Mouse (Mus musculus): ENCODE data around the gene Myrip. TPM values are rescaled to one million over a fixed set of nuclear protein-coding genes. Genes with fewer than 3 reads are reported as not detected.

The Myrip gene
- polyA plus RNA-seq, 1 experiment from 2014 or later, result 0.07 TPM

DNA sequence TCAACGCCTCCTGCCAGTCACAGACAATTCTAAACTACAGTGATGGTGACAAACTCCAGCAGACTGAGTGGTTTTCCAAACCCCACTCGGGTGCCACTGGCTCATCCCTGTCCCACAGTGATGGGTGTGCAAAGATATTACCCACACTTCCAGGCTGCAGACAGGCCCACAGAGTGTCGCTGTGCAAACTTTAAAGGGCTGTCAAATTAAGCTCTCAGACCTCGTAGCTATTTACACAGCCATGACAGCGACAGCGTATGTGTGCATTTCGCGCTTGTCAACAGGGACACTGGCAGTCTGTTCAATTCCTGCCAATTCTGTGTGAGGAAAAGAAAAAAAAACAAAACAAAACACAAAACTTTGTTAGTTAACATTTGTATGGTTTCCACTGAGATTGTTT, 134.5 kb downstream of the Myrip start:
- ATAC-seq (ENCODE audit: insufficient number of reproducible peaks, low FRiP score, low TSS enrichment, low read depth) (no peak), DNase-seq (ENCODE audit: low spot score) (no peak)
- 74% methylated on average over 8 of the region's 8 CpGs for WGBS
- no peak overlapping the region for H3K27ac ChIP-seq (replicated peaks; ENCODE audit: low read depth, low read length)
- no peaks in the 10 kb centered on the region for H3K9me3 ChIP-seq (ENCODE audit: control insufficient read depth, low read length)
- no peaks in the 10 kb centered on the region for H3K27me3 ChIP-seq (ENCODE audit: control insufficient read depth, insufficient read depth, low read length)
- no peaks in the 10 kb centered on the region for H3K4me1 ChIP-seq (ENCODE audit: control insufficient read depth, insufficient read depth, low read length)
- no peak overlapping the region for H3K4me3 ChIP-seq (ENCODE audit: low read depth, low read length)
- H3K9ac ChIP-seq (ENCODE audit: low read length), result no peak overlapping the region
- H3K4me2 ChIP-seq (ENCODE audit: low read depth, severe bottlenecking), result no peak overlapping the region
- H3K36me3 ChIP-seq (ENCODE audit: control insufficient read depth, insufficient read depth, low read length), result no peaks in the 10 kb centered on the region

DNA sequence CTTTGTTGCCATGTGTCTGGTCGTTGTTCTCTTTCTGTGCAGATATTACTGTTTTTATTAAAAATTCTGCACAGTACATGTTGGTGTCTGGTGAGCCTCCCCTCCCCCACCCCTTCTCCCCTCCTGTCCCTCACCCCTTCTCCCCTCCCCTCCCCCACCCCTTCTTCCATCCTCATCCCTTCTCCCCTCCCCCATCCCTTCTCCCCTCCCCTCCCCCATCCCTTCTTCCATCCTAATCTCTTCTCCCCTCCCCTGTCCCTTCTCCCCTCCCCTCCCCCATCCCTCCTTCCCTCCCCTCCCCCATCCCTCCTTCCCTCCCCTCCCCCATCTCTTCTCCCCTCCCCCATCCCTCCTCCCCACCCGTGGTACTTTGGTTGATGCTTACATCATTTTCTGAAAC, 135.5 kb downstream of the Myrip start:
- Histone ChIP-seq H3K36me3 (ENCODE audit: control insufficient read depth, insufficient read depth, low read length) (no peaks in the 10 kb centered on the region), H3K27me3 (ENCODE audit: control insufficient read depth, insufficient read depth, low read length) (no peaks in the 10 kb centered on the region), H3K9ac (ENCODE audit: low read length) (no peak overlapping the region), H3K4me3 (ENCODE audit: low read depth, low read length) (no peak overlapping the region), H3K4me2 (ENCODE audit: low read depth, severe bottlenecking) (no peak overlapping the region), H3K9me3 (ENCODE audit: control insufficient read depth, low read length) (no peaks in the 10 kb centered on the region), H3K4me1 (ENCODE audit: control insufficient read depth, insufficient read depth, low read length) (no peaks in the 10 kb centered on the region), H3K27ac (replicated peaks; ENCODE audit: low read depth, low read length) (no peak overlapping the region)
- WGBS, result 81% methylated on average over 2 of the region's 2 CpGs
- DNase-seq (ENCODE audit: low spot score) (no peak), ATAC-seq (ENCODE audit: insufficient number of reproducible peaks, low FRiP score, low TSS enrichment, low read depth) (no peak)

DNA sequence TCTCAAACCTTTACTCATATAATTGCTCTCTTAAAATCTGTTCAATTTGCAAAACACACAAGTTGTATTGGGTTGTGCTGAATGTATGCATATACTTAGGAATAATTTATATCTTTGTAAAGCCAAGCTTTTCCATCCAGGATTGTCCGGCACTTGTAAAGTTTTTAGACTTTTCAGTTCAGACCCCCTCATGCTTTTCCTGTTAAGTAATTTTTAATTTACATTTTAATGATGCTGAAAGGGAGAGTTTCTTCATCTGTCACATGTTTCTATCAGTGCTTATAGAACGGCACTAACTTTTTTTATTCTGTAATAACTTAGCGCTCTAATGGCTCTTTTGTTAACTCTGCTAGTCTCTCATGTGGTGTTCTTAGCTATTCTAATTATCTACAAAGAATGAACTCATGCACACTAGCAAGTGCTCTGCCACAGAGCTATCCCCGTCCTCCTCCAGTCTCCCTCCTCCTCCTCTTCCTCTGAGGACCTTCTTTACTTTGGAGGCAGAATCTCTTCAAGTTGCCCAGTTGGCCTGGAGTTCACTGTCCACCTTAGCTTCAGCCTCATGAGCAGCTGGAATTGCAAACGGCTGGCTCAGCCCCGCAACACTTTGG, 136.1 kb downstream of the Myrip start:
- Histone ChIP-seq H3K36me3 (ENCODE audit: control insufficient read depth, insufficient read depth, low read length) (no peaks in the 10 kb centered on the region), H3K27ac (replicated peaks; ENCODE audit: low read depth, low read length) (no peak overlapping the region), H3K4me1 (ENCODE audit: control insufficient read depth, insufficient read depth, low read length) (no peaks in the 10 kb centered on the region), H3K9me3 (ENCODE audit: control insufficient read depth, low read length) (no peaks in the 10 kb centered on the region), H3K27me3 (ENCODE audit: control insufficient read depth, insufficient read depth, low read length) (no peaks in the 10 kb centered on the region), H3K4me3 (ENCODE audit: low read depth, low read length) (no peak overlapping the region), H3K4me2 (ENCODE audit: low read depth, severe bottlenecking) (no peak overlapping the region), H3K9ac (ENCODE audit: low read length) (no peak overlapping the region)
- ATAC-seq (ENCODE audit: insufficient number of reproducible peaks, low FRiP score, low TSS enrichment, low read depth), result no peak
- no peak for DNase-seq (ENCODE audit: low spot score)
- 90% methylated on average over 6 of the region's 6 CpGs for WGBS

DNA sequence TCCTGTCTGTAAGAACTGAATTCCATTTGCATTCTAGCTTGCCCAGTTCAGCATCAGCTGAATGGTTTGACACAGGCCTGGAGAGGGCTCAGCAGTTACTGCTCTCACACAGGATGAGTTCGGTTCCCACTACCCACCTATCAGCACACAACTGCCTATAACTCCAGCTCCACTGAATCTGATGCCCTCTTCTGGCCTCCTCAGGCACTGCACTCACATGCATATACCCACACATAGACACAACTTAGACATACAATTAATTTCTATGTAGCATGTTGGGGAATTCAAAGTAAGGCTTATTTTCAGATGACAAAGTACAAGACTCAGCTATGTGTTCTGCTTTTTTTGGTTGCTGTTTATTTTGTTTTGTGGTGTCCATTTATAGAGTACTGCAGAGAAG, 137.0 kb downstream of the Myrip start:
- no peaks in the 10 kb centered on the region for H3K27me3 ChIP-seq (ENCODE audit: control insufficient read depth, insufficient read depth, low read length)
- WGBS, result 97% methylated on average over 1 of the region's 1 CpGs
- ATAC-seq (ENCODE audit: insufficient number of reproducible peaks, low FRiP score, low TSS enrichment, low read depth), result no peak
- no peak overlapping the region for H3K4me2 ChIP-seq (ENCODE audit: low read depth, severe bottlenecking)
- no peak overlapping the region for H3K9ac ChIP-seq (ENCODE audit: low read length)
- H3K27ac ChIP-seq (replicated peaks; ENCODE audit: low read depth, low read length), result no peak overlapping the region
- no peaks in the 10 kb centered on the region for H3K9me3 ChIP-seq (ENCODE audit: control insufficient read depth, low read length)
- no peaks in the 10 kb centered on the region for H3K4me1 ChIP-seq (ENCODE audit: control insufficient read depth, insufficient read depth, low read length)
- H3K36me3 ChIP-seq (ENCODE audit: control insufficient read depth, insufficient read depth, low read length), result no peaks in the 10 kb centered on the region
- DNase-seq (ENCODE audit: low spot score), result no peak
- no peak overlapping the region for H3K4me3 ChIP-seq (ENCODE audit: low read depth, low read length)

DNA sequence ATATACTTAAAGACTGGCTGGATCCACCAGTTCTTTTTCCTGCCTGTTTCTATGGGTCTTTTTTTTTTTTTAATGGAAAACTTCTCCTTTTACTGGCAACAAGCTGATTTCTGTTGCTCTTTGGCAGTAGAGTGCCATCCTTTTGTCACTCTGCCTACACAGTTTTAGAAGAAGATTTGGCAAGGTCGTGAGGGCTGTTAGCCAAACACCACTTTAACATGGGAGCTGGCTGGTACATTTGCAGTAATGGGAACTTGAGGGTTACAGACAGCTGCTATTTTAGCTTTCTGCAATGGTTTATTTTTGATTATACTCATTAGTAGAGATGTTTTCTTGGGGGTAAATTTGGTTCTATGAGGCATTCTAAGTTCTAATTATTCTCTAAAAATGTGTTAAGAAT, 137.5 kb downstream of the Myrip start:
- H3K27ac ChIP-seq (replicated peaks; ENCODE audit: low read depth, low read length), result no peak overlapping the region
- no peaks in the 10 kb centered on the region for H3K4me1 ChIP-seq (ENCODE audit: control insufficient read depth, insufficient read depth, low read length)
- H3K4me3 ChIP-seq (ENCODE audit: low read depth, low read length), result no peak overlapping the region
- H3K27me3 ChIP-seq (ENCODE audit: control insufficient read depth, insufficient read depth, low read length), result no peaks in the 10 kb centered on the region
- H3K9me3 ChIP-seq (ENCODE audit: control insufficient read depth, low read length), result no peaks in the 10 kb centered on the region
- H3K36me3 ChIP-seq (ENCODE audit: control insufficient read depth, insufficient read depth, low read length), result no peaks in the 10 kb centered on the region
- ATAC-seq (ENCODE audit: insufficient number of reproducible peaks, low FRiP score, low TSS enrichment, low read depth) (no peak), DNase-seq (ENCODE audit: low spot score) (no peak)
- H3K4me2 ChIP-seq (ENCODE audit: low read depth, severe bottlenecking), result no peak overlapping the region
- no peak overlapping the region for H3K9ac ChIP-seq (ENCODE audit: low read length)
- 80% methylated on average over 1 of the region's 1 CpGs for WGBS

DNA sequence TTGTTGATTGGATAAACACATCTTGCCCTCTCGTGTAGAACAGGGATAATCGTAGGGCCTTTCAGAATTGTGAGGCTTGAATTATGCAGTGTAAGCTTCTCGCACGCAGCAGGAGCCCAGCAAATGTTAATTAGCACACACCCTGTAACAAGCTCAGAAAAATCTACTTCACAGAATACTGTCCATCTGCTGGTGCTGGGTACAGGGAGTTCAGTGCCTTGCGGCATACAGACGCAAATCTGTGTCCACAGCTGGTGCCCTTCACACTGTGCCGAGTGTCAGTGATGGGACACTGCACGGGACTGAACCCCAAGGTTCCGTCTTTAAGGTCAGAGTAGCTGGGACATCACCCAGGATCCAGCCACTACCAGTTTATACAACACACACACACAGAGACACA, 143.3 kb downstream of the Myrip start:
- Histone ChIP-seq H3K36me3 (ENCODE audit: control insufficient read depth, insufficient read depth, low read length) (no peaks in the 10 kb centered on the region), H3K27me3 (ENCODE audit: control insufficient read depth, insufficient read depth, low read length) (no peaks in the 10 kb centered on the region), H3K9ac (ENCODE audit: low read length) (no peak overlapping the region), H3K9me3 (ENCODE audit: control insufficient read depth, low read length) (no peaks in the 10 kb centered on the region), H3K27ac (replicated peaks; ENCODE audit: low read depth, low read length) (no peak overlapping the region), H3K4me2 (ENCODE audit: low read depth, severe bottlenecking) (no peak overlapping the region), H3K4me3 (ENCODE audit: low read depth, low read length) (no peak overlapping the region), H3K4me1 (ENCODE audit: control insufficient read depth, insufficient read depth, low read length) (no peaks in the 10 kb centered on the region)
- ATAC-seq (ENCODE audit: insufficient number of reproducible peaks, low FRiP score, low TSS enrichment, low read depth) (no peak), DNase-seq (ENCODE audit: low spot score) (no peak)
- 79% methylated on average over 9 of the region's 9 CpGs for WGBS

DNA sequence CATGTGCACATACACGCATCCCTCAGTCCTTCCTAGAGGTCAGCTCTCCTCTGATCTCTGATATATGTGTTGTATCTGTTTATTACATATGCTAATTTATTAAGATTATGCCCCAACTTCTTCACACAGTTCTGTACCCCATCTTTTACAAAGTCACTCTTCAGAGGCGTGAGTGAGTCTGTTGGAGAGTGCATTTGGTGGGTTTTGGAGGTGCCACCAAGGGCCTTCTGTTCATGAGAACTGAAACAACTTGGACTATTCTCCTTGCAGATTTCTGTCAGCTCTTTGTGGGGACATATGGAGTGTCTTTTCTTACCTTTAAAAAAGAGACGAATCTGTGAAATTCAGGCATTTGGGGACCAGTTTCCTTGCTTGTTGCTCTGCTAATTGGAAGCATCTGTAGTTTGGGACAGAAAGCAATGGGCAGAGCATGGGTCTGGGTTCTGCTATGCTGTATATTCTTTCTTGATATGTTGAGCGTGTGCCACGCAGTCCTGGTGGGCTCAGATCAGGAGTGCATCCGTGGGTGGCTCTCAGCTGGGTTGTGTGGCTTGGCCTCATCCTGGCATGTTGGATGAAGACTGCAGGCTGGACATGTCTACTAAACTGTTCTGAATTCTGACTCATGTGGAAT, 148.5 kb downstream of the Myrip start:
- 75% methylated on average over 6 of the region's 6 CpGs for WGBS
- H3K27ac ChIP-seq (replicated peaks; ENCODE audit: low read depth, low read length), result no peak overlapping the region
- ATAC-seq (ENCODE audit: insufficient number of reproducible peaks, low FRiP score, low TSS enrichment, low read depth), result no peak

DNA sequence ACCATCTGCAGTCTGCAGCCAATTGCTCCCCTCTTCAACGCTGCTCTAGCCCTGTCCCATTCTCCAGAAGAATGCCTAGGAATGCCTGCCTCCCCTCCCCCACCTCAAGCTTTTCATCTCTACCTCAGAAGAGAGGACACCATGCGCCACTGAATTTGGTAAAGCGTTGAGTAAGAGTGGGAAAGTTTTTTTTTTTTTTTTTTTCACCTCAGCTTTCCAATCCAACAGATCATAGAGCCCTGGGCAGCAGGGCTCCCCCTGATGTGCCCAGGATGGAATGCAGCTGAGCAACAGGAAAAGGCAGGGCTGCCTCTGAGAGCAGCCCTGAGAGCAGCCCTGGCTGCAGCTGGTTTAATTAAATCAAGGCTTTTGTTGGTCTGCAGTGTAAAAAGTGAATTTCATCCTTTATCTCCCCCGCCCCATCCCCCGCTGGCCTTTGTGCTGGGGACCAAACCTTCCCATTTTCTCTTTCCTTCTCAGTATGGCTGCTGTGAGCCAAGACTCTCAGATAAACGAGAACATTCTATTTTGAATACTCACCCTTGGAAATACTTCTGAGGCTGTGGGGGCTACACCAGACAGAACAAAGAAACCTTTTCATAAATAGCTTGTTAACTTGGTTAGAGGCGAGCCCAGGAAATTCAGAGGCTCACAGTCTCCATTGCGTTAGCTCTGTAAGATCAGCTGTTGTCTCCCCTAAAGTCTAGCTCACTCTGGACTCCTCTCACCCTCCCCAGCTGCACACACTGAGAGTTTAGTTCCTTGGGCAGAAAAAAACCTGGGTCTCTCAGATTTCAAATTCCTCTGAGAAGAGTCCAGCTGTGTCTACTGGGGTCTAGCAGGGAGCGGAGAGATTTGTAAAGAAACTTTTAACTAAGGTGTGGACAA, 154.7 kb downstream of the Myrip start:
- H3K4me2 ChIP-seq (ENCODE audit: low read depth, severe bottlenecking), result no peak overlapping the region
- DNase-seq (ENCODE audit: low spot score), result peak; percentile 64
- no peak overlapping the region for H3K4me3 ChIP-seq (ENCODE audit: low read depth, low read length)

More for the DNA sequence above, 148.5 kb downstream of the Myrip start:
- Histone ChIP-seq H3K27me3 (ENCODE audit: control insufficient read depth, insufficient read depth, low read length) (no peaks in the 10 kb centered on the region), H3K4me1 (ENCODE audit: control insufficient read depth, insufficient read depth, low read length) (no peaks in the 10 kb centered on the region), H3K4me2 (ENCODE audit: low read depth, severe bottlenecking) (no peak overlapping the region), H3K9ac (ENCODE audit: low read length) (no peak overlapping the region), H3K4me3 (ENCODE audit: low read depth, low read length) (no peak overlapping the region), H3K9me3 (ENCODE audit: control insufficient read depth, low read length) (no peaks in the 10 kb centered on the region), H3K36me3 (ENCODE audit: control insufficient read depth, insufficient read depth, low read length) (no peaks in the 10 kb centered on the region)
- DNase-seq (ENCODE audit: low spot score), result no peak

More for the DNA sequence above, 154.7 kb downstream of the Myrip start:
- Histone ChIP-seq H3K9me3 (ENCODE audit: control insufficient read depth, low read length) (no peaks in the 10 kb centered on the region), H3K36me3 (ENCODE audit: control insufficient read depth, insufficient read depth, low read length) (no peaks in the 10 kb centered on the region), H3K27ac (replicated peaks; ENCODE audit: low read depth, low read length) (peak overlapping the region; percentile 75), H3K4me1 (ENCODE audit: control insufficient read depth, insufficient read depth, low read length) (peaks cover 4% of the 10 kb centered on the region; the same call in 1 of the 2 replicates), H3K27me3 (ENCODE audit: control insufficient read depth, insufficient read depth, low read length) (no peaks in the 10 kb centered on the region), H3K9ac (ENCODE audit: low read length) (no peak overlapping the region; the same call in 1 of the 2 replicates)
- peak; percentile 33; the same call in 1 of the 2 replicates for ATAC-seq (ENCODE audit: insufficient number of reproducible peaks, low FRiP score, low TSS enrichment, low read depth)
- WGBS, result 31% methylated on average over 9 of the region's 9 CpGs

All from limb, embryonic 11.5 days (tissue).